Mouse (Mus musculus) monocyte, adult 5-6 weeks (primary cell): ENCODE results near the gene Mrvi1. TPM values are rescaled to one million over a fixed set of nuclear protein-coding genes. Genes with fewer than 3 reads are reported as not detected.

Source experiments
- ATAC-seq: fragments of 153-309, 156-312 bp; replicated peaks from 2 replicates; pipeline ENCODE4 v1.8.0; 2017; ENCODE audit warnings: mild to moderate bottlenecking; ENCODE audit not compliant: low TSS enrichment, insufficient number of reproducible peaks, severe bottlenecking, poor library complexity, low FRiP score
- total RNA-seq: library from RNA; stranded (forward); fragments of 200-1000, 200-491, 200-594 nt; gene quantifications from 3 replicates; pipeline ENCODE4 v1.2.3, GENCODE M21; 2017

Mrvi1 gene
- total RNA-seq, 1 experiment from 2014 or later, result 0.19 TPM

DNA sequence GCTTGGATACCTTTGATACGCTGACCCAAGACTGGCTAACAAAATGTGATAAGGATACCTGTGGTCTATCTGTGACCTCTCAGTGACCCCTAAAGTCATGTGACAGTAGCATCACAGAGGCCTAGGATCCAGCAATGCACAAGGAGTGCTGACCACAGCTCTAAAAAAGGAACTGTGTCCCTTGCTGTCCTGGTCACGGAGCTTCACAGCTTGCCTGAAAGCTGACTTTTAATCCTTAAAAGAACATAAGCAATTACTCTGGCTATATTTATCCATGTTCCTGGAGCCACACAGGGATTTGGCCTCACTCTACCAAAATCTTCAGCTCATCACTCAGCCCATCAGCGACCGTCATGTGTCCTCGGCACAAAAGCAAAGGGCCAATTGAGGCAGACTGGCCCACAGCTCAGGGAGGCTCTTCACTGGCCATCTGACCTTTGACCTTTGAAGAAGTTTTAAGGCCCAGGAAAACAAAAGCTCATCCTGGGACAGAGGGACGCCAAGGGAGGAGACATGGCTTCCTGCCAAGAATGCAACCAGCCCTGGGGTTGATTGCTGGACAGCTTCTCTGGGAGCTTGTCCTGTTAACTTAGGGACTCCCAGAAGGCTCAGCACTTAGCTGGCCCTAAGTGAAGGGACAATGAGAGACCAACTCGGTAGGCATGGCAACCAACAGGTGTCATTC is 3.5 kb upstream of the Mrvi1 start:
- ATAC-seq, result no peak

DNA sequence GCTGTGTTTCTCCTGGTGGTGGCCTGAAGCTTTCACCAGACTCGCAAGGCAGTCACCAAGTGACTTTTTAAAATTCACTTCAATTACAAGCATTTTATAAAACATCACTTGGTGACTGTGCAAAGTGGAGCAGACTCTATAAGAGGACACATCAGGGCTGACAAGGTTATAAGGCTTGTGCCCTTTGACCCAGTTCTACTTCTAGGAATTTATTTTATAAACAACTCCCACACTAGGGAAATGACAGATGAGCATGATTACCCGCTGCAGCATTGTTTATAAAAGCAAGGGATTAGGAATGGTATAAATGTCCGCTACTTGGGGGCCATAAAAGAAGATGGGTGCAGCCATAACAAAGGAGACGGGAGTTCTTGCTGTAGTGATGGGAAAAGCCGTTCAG is 1.4 kb upstream of the Mrvi1 start:
- no peak for ATAC-seq

DNA sequence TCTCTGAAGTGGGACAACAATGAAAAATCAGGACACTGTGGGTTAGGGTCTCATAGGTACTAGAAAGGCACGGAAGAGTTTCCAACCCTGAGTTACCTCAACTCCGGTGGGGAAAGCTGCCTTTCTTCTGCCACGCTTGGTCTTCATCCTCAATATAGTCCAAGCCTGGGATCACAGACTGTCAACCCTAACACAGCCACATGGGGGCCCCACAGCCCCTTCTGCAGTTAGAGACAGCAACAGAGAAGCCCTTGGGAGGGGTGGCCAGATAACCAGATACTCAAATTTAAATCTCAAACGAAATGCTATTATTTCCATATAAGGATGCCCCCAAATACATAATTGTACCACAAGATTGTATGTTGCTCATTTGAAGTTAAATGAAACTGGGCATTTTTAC is 503 bp upstream of the Mrvi1 start:
- no peak for ATAC-seq

DNA sequence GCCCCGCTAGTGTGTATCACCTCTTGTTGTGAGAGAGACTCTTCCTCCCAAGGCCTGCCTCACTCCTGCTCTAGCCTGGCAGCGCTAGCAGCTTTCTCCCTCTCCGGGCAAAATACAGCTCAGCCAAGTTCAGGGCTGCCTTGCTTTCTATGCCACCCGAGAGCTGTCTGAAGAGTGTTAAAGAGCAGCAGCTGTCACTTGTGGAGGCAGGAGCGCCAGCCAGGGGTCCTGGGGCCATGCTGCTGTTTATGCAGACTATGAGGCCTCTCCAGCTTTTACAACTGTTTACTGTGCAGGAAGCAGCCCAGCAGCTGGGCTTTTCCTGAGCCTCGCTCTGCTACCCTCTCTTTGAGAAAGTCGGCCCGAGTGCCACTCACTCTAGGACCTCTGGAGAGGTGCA is 1.2 kb downstream of the Mrvi1 start:
- ATAC-seq, result no peak

DNA sequence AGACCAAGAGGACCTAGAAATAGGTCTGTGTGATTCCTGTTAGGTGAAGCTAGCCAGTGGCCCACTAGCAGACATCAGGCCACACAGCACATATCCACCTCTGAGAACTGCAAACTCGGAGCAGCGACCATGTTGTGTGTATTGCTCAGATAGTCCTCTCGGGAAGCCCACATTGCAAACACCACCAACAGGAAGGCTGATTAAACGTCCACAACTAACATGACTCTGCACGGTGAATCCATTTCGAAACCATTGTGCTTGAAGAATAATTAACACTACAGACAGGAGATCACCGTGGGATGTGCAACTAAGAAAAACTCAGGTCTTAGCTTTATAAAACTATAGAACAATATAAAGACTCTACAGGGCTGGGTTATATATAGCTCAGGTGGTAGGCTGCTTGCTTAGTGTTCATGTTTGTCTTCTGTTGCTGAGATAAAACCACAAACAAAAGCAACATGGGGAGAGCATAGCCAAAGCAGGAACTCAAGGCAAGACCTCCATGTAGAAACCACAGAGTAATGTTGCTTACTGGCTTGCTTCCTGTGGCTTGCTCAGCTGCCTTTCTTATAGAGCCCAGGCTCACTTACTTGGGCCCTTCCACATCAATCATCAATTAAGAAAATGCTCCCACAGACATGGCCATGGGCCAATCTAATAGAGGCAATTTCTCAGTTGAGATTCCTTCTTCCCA is 4.4 kb downstream of the Mrvi1 start:
- ATAC-seq, result no peak

DNA sequence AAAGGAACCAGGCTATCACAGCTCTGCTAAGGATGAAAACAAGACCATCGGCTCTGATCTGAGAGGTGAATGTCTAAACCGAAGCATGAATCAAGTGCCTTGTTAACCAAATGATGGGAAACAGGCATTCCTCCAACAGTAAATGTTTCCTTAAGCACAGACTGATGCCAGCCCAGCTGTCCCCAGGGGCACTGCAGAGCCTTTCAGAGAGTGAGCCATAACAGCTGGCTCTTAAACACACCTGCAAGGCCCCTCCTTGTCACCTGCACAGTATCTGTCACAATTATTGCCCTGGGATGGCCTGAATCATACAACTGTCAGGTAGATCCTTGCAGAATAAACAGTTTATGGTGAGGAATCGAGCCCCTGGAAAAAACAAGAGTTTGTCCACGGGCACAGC is 8.8 kb downstream of the Mrvi1 start:
- no peak for ATAC-seq

DNA sequence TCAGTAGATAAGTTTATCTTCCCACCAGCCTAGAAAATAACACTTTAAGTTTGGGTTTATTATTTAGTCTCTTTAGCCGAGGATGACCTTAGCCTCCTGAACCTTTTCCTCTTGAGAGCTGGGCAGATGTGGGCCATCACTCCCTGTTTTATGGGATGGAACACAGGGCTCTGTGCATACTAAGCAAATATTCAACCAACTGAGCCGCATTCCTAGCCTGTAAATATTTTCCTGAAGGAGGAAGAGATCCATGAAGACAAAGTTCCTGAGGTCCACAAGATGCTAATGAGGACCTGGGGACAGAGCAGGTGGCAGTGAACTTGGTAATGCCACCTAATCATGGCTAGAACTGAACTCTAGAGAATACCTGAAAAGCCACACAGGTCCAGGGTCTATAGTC is 9.5 kb downstream of the Mrvi1 start:
- ATAC-seq, result no peak

DNA sequence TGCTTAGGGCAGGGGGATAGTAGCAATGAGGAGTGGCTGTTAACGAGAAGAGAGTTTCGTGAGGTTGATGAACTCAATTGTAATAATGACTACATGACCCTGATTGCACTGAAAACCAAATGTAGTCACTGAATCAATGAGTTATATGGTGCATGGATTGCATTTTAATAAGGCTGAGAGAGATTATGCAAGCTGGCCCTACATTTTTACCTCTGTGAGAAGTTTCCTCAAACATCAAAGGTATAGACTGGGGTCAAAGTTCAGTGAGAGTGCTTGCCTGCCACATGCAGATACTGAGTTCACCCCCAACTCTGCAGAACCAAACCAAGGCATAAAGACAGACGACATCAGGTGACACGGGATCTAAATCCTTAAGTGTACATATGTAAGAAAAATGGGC is 14.9 kb downstream of the Mrvi1 start:
- ATAC-seq, result no peak

DNA sequence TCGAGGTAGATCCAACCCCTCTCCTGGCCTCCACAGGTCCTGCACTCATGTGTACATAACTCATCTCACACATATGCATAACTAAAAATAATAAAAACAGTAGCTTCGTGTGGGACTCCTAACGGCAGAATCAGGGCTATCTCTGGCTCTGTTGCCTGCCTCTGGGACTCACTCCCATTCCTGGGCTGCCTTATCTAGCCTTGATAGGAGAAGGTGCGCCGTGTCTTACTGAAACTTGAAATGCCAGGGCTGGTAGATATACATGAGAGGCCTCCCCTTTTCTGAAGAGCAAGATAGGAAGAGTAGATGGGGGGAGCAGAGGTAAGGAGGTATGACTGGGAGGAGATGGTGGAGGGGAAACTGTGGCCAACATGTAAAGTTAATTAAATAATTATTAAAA is 15.4 kb downstream of the Mrvi1 start:
- no peak for ATAC-seq

DNA sequence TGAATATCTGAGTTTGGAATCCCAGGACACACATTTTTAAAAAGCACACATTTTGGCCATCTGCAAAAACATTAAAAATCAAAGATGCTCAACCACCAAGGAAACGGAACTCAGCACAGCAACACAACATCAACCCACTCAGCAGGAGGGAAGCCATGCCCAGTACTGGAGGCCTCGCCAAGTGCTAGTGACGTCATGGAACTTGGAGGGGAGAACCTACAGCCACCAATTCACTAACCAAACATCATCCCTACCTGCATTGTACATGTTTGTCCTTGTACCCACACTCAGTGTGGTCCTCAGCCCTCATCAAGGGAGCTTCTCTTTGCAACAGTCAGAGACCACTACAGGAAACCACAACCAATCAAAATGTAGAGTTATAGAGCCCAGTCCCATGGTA is 16.9 kb downstream of the Mrvi1 start:
- ATAC-seq, result 0 out of 2 replicates have a peak, but pooled peaks have one; percentile 31

DNA sequence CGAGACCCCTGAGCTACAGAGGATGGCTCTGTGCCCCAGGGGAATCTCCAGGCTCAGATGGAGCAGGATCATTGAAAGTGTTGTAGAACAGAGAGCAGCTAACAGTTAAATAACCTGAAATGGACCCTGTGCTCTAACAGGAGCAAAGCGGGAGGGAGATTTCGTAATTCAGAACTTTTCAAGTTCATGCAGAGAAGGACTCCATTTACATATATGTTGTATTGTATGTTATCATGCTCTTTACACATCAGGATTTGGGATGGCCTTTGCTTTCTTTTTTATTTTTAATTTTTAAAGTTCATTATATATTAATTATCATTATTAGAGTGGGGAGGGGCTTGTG is 18.6 kb downstream of the Mrvi1 start:
- ATAC-seq, result no peak

DNA sequence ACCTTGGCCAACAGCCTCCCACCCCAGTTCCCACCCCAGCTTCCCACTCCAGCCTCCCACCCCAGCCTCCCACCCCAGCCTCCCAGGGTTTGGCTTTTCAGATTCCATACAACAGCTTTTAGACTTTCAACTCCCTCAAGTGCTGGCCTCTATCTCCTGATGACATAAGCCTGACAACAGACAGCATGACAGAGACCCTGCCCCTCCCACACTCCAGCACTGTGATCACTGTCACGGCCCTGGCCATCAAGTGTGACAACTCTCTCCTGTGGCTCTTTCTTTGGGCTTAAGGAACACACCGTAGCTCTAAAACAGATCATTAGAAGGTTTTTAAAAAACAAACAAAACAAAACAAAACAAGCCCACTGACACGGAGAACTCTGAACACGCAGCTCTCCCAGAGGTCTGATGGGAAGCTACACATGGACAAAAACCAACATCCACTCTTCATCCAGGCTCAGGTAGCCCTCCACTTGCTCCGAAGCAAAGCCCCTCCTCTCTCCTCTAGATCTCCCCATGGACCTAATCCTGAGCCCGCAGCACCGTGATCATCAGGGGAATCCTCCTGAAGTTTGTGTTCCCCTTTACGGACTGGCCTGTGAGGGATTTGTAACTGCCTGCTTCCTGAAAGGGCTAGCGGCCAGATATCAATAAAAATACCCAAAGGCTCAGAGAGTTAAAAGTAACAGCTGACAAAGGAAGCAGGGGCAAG is 19.2 kb downstream of the Mrvi1 start:
- no peak for ATAC-seq

DNA sequence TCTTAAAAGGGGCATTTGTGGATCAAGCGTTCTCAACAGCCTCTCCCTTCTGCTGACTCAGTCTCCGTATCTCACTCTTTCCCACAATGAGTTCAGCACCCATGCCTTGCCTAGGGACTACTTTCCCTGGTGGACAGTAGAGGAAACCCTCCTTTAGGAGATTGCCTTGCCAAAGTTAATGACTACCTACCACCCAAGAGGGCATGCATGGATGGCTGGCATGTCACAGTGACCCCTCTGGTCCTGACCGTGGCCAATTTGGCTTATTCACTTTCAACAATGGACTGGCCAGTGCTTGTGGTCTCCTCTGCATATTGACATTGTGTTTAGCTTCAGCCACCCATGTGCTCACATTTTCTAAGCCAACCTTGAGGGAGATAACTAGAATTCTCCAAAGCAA is 19.8 kb downstream of the Mrvi1 start:
- no peak for ATAC-seq

DNA sequence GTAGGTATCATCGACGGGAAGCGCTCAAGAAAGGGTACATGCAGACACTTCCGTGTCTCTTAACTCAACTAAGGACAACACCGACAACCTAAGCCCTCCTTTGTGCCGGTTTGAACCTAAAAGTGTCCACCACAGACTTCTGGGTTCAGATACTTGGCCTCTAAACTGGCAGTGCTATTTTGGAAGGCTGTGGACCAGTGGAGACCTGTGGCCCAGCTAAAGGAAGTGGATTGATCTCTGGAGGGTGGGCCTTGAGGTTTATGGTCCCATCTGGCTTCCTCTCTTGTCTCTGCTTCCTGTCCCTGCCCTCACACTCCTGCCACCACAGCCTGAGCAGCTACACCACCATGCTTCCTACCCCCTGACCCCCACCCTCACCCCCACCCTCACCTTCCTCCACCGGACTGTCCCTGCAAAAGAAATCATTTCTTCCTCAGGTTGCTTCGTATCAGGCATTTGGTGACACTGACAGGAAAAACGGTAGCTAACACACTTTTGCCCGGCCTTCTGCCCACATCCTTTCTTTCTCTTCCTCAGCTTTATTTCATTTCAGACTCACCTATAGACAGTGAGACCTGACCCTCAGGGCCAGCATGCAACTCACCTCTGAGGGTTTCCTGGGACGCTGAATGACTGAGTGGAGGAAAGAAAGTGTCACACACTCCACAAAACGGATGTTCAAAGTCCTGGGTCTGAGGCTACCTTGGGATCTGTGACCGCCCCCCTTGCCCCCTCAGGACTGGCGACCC is 25.7 kb downstream of the Mrvi1 start:
- peak; percentile 50; the same call in 1 of the 2 replicates for ATAC-seq

DNA sequence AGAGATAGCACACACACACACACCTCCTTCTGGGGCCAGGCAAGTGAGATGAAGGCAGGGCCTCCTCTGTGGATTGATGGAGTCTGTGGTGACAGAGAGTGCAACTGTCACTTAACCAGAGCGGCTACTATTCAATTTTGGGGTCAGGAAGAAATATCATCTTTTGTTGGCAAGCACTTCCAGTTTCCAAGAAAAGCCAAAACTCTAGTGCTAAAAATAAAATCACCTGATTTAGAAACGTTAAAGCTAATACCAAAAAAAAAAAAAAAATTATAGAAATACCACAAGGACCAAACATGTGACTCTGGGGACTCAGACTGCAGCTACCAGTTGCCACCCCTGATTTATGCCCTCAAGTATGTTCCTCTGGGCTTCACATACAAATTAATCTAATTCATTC is 26.7 kb downstream of the Mrvi1 start:
- ATAC-seq, result no peak

DNA sequence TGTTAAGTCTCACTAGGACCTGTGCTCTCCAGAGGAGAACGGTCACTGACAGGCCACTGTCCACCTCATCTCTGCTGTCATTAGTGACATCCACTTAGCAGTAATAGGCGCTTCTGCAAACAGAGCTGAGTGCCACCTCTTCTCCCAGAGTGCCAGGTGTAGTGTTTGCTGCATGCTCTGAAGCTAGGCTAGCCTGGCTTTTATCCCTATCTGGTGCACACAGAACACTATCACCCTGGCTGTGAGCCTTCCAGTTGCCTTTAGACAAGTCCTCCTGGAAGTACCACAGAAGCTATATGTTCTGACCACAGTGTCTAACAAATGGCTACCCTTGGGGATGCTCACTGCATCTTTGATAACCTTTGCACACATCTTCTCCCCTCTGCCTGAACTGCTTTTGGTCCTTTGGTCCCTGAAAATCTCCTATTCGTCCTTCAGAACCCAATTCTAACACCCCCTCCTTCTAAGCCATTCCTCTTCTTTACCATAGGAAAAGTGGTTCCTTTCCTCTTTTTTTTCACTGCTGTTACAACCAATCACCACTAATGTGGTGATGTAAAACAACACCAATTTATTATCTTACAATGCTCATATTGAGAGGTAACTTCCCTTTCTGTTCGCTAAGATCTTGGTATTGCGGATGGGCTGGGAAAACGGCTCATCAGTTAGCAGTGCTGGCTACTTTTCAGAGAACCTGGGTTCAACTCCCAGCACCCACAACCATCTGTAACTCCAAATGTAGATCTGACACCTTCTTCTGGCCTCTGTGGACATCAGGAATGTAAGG is 28.0 kb downstream of the Mrvi1 start:
- no peak for ATAC-seq

DNA sequence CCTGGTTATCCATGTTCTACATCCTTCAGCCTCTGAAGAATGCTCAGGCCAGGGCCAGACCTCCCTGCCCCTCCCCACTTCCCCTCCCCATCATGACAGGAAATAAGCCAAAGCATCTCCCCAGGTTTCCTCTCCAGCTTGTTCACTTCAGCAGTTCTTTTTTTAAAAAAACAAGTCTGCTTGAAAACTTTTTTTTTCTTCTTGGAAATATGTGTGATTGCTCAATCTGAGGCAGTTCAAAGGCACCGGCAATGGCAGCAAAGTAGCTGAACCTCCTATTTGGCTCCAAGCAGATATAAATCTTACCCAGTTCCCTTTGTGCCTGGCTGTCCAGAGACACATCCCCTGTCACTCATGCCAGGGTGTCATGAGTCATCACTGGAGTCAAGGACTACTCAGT is 29.1 kb downstream of the Mrvi1 start:
- no peak for ATAC-seq

DNA sequence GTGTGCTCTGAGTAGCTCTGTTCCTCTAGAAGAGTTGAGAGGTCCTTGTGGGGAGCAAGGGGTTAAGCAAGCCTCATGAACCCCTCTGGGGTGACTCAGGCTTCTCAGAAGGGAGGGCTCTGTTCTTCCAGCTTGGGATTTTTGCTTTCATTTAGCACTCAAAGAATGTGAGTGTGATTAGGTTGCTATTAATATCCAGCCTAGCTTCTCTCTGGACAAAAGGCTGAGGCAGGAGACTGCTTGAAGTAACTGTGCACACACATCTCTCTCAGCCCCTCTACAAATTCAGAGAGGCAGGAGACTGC is 31.7 kb downstream of the Mrvi1 start:
- ATAC-seq, result no peak
